Mouse (Mus musculus) forebrain, embryonic 14.5 days (tissue): ENCODE data around the gene Cad. TPM values are rescaled to one million over a fixed set of nuclear protein-coding genes. Genes with fewer than 3 reads are reported as not detected.
"Not testable (repeated sequence)": the region's sequence is repeated elsewhere in the genome, so short reads cannot be mapped to it uniquely, and the experiment has no call there.

Source experiments
- ATAC-seq: fragments of 200-750 bp; cut with Nextera tagmentation; 2 replicates; pipeline ENCODE4 v1.8.0; 2017; ENCODE audit warnings: mild to moderate bottlenecking, moderate library complexity
- DNase-seq: peaks from one replicate; pipeline ENCODE4 v3.0.0-alpha.2; 2015; ENCODE audit warnings: low spot score
- H3K27ac ChIP-seq: fragments of 300-500 bp; sonication (generic); 2 replicates; pipeline ENCODE4 v1.5.1; 2014; ENCODE audit warnings: low read depth, mild to moderate bottlenecking, control low read depth, low read length, moderate library complexity
- H3K27me3 ChIP-seq: fragments of 300-500 bp; sonication (generic); replicated peaks from 2 replicates; pipeline ENCODE4 v1.6.1; 2014; ENCODE audit warnings: low read length, control low read depth, mixed read lengths; ENCODE audit not compliant: control insufficient read depth, insufficient read depth
- H3K36me3 ChIP-seq: fragments of 300-500 bp; sonication (generic); 2 replicates; pipeline ENCODE4 v1.6.1; 2014; ENCODE audit warnings: low read length, control low read depth; ENCODE audit not compliant: control insufficient read depth, insufficient read depth
- H3K4me1 ChIP-seq: fragments of 300-500 bp; sonication (generic); 2 replicates; pipeline ENCODE4 v1.6.1; 2014; ENCODE audit warnings: antibody characterized with exemption, low read length, control low read depth; ENCODE audit not compliant: control insufficient read depth, insufficient read depth
- H3K4me2 ChIP-seq: fragments of 300-500 bp; sonication (generic); 2 replicates; pipeline ENCODE4 v1.6.1; 2014; ENCODE audit warnings: mild to moderate bottlenecking, control low read depth, low read length
- H3K4me3 ChIP-seq: fragments of 300-500 bp; sonication (generic); 2 replicates; pipeline ENCODE4 v1.5.1; 2014; ENCODE audit warnings: low read depth, low read length, control low read depth
- H3K9ac ChIP-seq: fragments of 300-500 bp; sonication (generic); 2 replicates; pipeline ENCODE4 v1.6.1; 2014; ENCODE audit warnings: mild to moderate bottlenecking, low read length, control low read depth, moderate library complexity
- H3K9me3 ChIP-seq: fragments of 300-500 bp; sonication (generic); replicated peaks from 2 replicates; pipeline ENCODE4 v1.6.1; 2016; ENCODE audit warnings: low read length, control low read depth, mixed read lengths; ENCODE audit not compliant: control insufficient read depth
- WGBS: fragments of 180-500 bp; shearing (Covaris S2); extraction: QIAGEN DNeasy Blood & Tissue Kit; methylation state at CpG from one replicate; pipeline ENCODE4 v1.1.7; 2014; 5-methylcytosine and 5-hydroxymethylcytosine counted together
- polyA plus RNA-seq: library from polyadenylated mRNA; unstranded; fragments of >200 nt; fragmentation: Nextera tagmentation; extraction: Ambion mirVana; gene quantifications from 2 replicates; pipeline ENCODE4 v1.2.1, GENCODE M21; 2014

Cad gene
- polyA plus RNA-seq, 1 experiment from 2014 or later: 16.5 TPM

DNA sequence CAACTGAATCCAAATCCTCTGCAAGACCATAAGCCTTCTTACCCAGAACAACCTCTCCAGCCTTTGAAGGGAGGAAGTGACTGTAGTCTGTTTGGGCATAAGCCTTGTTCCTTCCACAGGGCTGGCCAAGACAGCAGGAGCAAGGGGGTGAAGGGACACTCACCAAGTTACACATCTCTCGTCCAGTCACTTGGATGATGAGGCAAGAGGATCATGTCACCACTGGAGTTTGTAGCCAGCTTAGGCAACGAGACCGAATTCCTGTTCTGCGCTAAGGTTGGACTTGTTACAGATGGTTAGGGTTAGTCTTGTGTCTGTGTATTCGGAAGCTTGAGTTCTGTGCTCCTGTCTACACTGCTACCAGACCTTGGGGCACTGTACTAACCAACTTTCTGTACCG is 19.9 kb upstream of the Cad start:
- Histone ChIP-seq H3K36me3 (peaks cover 37% of the 10 kb centered on the region), H3K27ac (no peak overlapping the region), H3K9me3 (no peaks in the 10 kb centered on the region), H3K4me3 (no peak overlapping the region), H3K4me1 (no peaks in the 10 kb centered on the region), H3K27me3 (no peaks in the 10 kb centered on the region), H3K4me2 (no peak overlapping the region), H3K9ac (no peak overlapping the region)
- WGBS: 90% methylated on average over 6 of the region's 6 CpGs
- DNase-seq: no peak
- ATAC-seq: no peak

DNA sequence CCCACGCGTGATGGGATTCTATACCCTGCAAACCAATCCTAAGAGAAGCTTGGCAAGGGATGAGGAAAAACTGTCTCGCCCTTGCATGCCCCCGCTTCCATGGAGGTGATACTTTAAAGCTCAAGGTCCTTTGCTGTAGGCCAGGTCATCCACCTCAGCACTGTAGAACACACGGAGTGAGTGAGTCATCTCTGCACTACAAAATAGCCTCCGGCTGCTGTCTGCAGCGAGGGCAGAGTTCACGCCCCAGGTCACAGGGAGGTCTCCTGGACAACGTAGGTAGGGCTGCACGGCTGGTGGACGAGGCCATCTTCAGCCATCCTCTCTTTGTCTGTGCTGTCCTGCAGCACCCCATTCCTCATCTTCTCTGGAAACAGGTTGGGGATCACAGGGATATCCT is 18.0 kb upstream of the Cad start:
- H3K9ac ChIP-seq, H3K4me3 ChIP-seq, DNase-seq, H3K9me3 ChIP-seq, ATAC-seq, H3K4me2 ChIP-seq, H3K4me1 ChIP-seq, H3K27me3 ChIP-seq, H3K27ac ChIP-seq: not testable (repeated sequence)
- peaks cover 52% of the 10 kb centered on the region for H3K36me3 ChIP-seq
- WGBS: 93% methylated on average over 11 of the region's 11 CpGs

GRCm38 (mm10) chr5:31038171-31038845 is 16.3 kb upstream of the Cad start:
- Histone ChIP-seq H3K9me3 (no peaks in the 10 kb centered on the region), H3K4me3 (no peak overlapping the region), H3K27ac (no peak overlapping the region), H3K9ac (no peak overlapping the region), H3K4me2 (no peak overlapping the region), H3K27me3 (no peaks in the 10 kb centered on the region), H3K4me1 (no peaks in the 10 kb centered on the region), H3K36me3 (peaks cover 65% of the 10 kb centered on the region)
- ATAC-seq (no peak), DNase-seq (no peak)
- 91% methylated on average over 7 of the region's 7 CpGs for WGBS

- no peaks in the 10 kb centered on the region for H3K27me3 ChIP-seq
- H3K9ac ChIP-seq: no peak overlapping the region
- H3K4me3 ChIP-seq: no peak overlapping the region
- WGBS: 92% methylated on average over 6 of the region's 6 CpGs
- no peak overlapping the region for H3K4me2 ChIP-seq
- DNase-seq (no peak), ATAC-seq (no peak)
- H3K4me1 ChIP-seq: no peaks in the 10 kb centered on the region
- no peaks in the 10 kb centered on the region for H3K9me3 ChIP-seq
- no peak overlapping the region for H3K27ac ChIP-seq
- peaks cover 29% of the 10 kb centered on the region for H3K36me3 ChIP-seq
Observed at GRCm38 (mm10) chr5:31046416-31046815, 8.2 kb upstream of the Cad start.

DNA sequence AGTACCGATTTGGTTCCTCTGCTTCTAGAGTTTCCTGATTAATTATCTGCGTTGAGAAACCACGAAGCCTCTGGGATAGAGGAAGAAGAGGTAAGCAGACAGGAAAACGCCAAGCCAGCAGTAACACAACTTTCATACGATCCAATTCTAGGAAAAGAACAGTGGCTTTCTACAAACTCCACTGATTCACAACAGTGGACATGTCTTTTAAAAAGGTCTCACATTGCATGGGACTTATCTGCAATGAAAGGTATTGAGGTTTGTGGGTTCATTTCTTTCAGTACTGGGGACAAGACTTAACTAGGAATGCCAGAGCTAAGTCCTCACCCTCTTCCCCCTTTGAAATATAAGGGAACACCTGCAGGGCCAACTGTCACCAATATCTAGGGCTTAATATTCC is 7.5 kb upstream of the Cad start:
- Histone ChIP-seq H3K4me2 (peak overlapping the region; percentile 84), H3K4me3 (peak overlapping the region; percentile 72), H3K27me3 (no peaks in the 10 kb centered on the region), H3K27ac (no peak overlapping the region), H3K9me3 (no peaks in the 10 kb centered on the region), H3K4me1 (no peaks in the 10 kb centered on the region), H3K9ac (peak overlapping the region; percentile 85; the same call in 1 of the 2 replicates), H3K36me3 (peaks cover 23% of the 10 kb centered on the region)
- DNase-seq (no peak), ATAC-seq (no peak)
- 84% methylated on average over 5 of the region's 5 CpGs for WGBS

- peaks cover 22% of the 10 kb centered on the region for H3K36me3 ChIP-seq
- H3K9me3 ChIP-seq: no peaks in the 10 kb centered on the region
- ATAC-seq (peak; percentile 98), DNase-seq (peak; percentile 99)
- peak within 1 kb of the TSS; percentile 72 for H3K4me3 ChIP-seq
- no peaks in the 10 kb centered on the region for H3K4me1 ChIP-seq
- H3K9ac ChIP-seq: peak within 1 kb of the TSS; percentile 85
- H3K27ac ChIP-seq: peak within 1 kb of the TSS; percentile 90
- under 1% methylated on average over 73 of the region's 73 CpGs for WGBS
- no peaks in the 10 kb centered on the region for H3K27me3 ChIP-seq
- peak within 1 kb of the TSS; percentile 84 for H3K4me2 ChIP-seq
Observed at GRCm38 (mm10) chr5:31047848-31048762, 6.5 kb upstream of the Cad start, which contains the start of gene Atraid. Gene Atraid (plus strand): TSS chr5:31048312.

GRCm38 (mm10) chr5:31048763-31049641 is 5.6 kb upstream of the Cad start, which contains the start of gene Slc5a6:
Gene Slc5a6 (minus strand): TSS chr5:31048924.
- Histone ChIP-seq H3K27ac (peak within 1 kb of the TSS; percentile 90), H3K36me3 (peaks cover 14% of the 10 kb centered on the region), H3K4me1 (peaks cover 2% of the 10 kb centered on the region), H3K9me3 (no peaks in the 10 kb centered on the region), H3K27me3 (no peaks in the 10 kb centered on the region), H3K4me2 (peak within 1 kb of the TSS; percentile 84), H3K4me3 (peak within 1 kb of the TSS; percentile 72), H3K9ac (peak within 1 kb of the TSS; percentile 85)
- ATAC-seq (peak; percentile 50), DNase-seq (peak; percentile 75)
- WGBS: 2% methylated on average over 23 of the region's 23 CpGs

DNA sequence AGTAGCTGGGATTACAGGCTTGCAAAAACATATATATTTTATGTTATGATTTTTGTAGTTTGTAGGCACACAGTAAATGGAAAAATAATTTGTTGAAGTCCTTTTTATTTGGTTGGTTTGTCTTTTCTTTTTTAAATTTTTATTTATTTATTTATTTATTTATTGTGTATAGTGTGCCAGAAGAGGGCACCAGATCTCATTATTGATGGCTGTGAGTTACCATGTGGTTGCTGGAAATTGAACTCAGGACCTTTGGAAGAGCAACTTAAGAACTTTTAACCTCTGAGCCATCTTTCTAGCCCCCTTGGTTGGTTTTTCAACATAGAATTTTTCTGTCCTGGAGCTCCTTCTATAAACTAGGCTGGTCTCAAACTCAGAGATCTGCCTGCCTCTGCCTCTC is 4.2 kb upstream of the Cad start:
- DNase-seq (no peak), ATAC-seq (no peak)
- Histone ChIP-seq H3K27ac (no peak overlapping the region), H3K36me3 (peaks cover 7% of the 10 kb centered on the region; the same call in 1 of the 2 replicates), H3K4me2 (no peak overlapping the region), H3K9me3 (no peaks in the 10 kb centered on the region), H3K4me3 (no peak overlapping the region), H3K27me3 (no peaks in the 10 kb centered on the region), H3K4me1 (peaks cover 7% of the 10 kb centered on the region), H3K9ac (no peak overlapping the region)
